Mouse (Mus musculus) MEL (cell line): ENCODE measurements around the gene Arih2. TPM values are rescaled to one million over a fixed set of nuclear protein-coding genes. Genes with fewer than 3 reads are reported as not detected.

Experiments
- DNase-seq: peaks from one replicate; pipeline ENCODE4 v3.0.0; 2011; ENCODE audit warnings: low read depth, low spot score
- H3K27ac ChIP-seq: 2 replicates; pipeline ENCODE4 v1.5.1; 2012; ENCODE audit warnings: low read depth, mild to moderate bottlenecking, control low read depth, low read length, moderate library complexity; ENCODE audit not compliant: control insufficient read depth
- H3K27me3 ChIP-seq, 2 experiments: fragments of 150-350 bp in 1 of 2; sonication (generic) in 1 of 2; 2 replicates each; pipeline ENCODE4 v1.6.1; 2012; ENCODE audit warnings: low read length in 2 of 2, mild to moderate bottlenecking in 2 of 2, improper control_type of control experiment in 1 of 2, moderate library complexity in 1 of 2; ENCODE audit not compliant: insufficient read depth in 2 of 2, control insufficient read depth in 1 of 2
- H3K36me3 ChIP-seq, 2 experiments: 2 replicates each; pipeline ENCODE4 v1.6.1; 2012 to 2014; ENCODE audit warnings: low read length in 2 of 2, improper control_type of control experiment in 1 of 2, inconsistent platforms in 1 of 2, mild to moderate bottlenecking in 1 of 2; ENCODE audit not compliant: insufficient read depth in 2 of 2, control insufficient read depth in 1 of 2
- H3K4me1 ChIP-seq, 2 experiments: fragments of 150-350 bp in 1 of 2; sonication (generic) in 1 of 2; 2 replicates each; pipeline ENCODE4 v1.6.1; 2012; ENCODE audit warnings: low read length in 2 of 2, improper control_type of control experiment in 1 of 2, mild to moderate bottlenecking in 1 of 2; ENCODE audit not compliant: insufficient read depth in 2 of 2, control insufficient read depth in 1 of 2
- H3K4me3 ChIP-seq, 2 experiments: fragments of 150-350 bp in 1 of 2; sonication (generic) in 1 of 2; 2 replicates each; pipeline ENCODE4 v1.5.1; 2012; ENCODE audit warnings: low read depth in 2 of 2, low read length in 2 of 2, mild to moderate bottlenecking in 2 of 2, moderate library complexity in 2 of 2, control low read depth in 1 of 2, improper control_type of control experiment in 1 of 2; ENCODE audit not compliant: control insufficient read depth in 1 of 2, insufficient read depth in 1 of 2
- H3K79me2 ChIP-seq: 2 replicates; pipeline ENCODE4 v1.6.1; 2012; ENCODE audit warnings: mild to moderate bottlenecking, low read length, moderate library complexity; ENCODE audit not compliant: control insufficient read depth, poor library complexity, insufficient read depth
- H3K9ac ChIP-seq: 2 replicates; pipeline ENCODE4 v1.6.1; 2012; ENCODE audit warnings: low read depth, mild to moderate bottlenecking, control low read depth, low read length, moderate library complexity; ENCODE audit not compliant: control insufficient read depth, poor library complexity, severe bottlenecking
- H3K9me3 ChIP-seq: fragments of 150-350 bp; sonication (generic); replicated peaks from 2 replicates; pipeline ENCODE4 v1.6.1; 2012; ENCODE audit warnings: mild to moderate bottlenecking, low read length, improper control_type of control experiment, moderate library complexity; ENCODE audit not compliant: insufficient read depth
- BHLHE40 ChIP-seq: IDR thresholded peaks from 2 replicates; pipeline ENCODE4 v1.6.1; 2012; ENCODE audit warnings: low read depth, mild to moderate bottlenecking, inconsistent platforms, low read length, improper control_type of control experiment, borderline replicate concordance
- CTCF ChIP-seq, 3 experiments: IDR thresholded peaks in 2 of 3; conservative IDR thresholded peaks in 1 of 3; 2 replicates each; pipeline ENCODE4 v1.5.1; 2011 to 2012; ENCODE audit warnings: low read length in 3 of 3, low read depth in 2 of 3, mild to moderate bottlenecking in 2 of 3, improper control_type of control experiment in 1 of 3, inconsistent platforms in 1 of 3, mixed read lengths in 1 of 3, moderate library complexity in 1 of 3; ENCODE audit not compliant: control insufficient read depth in 1 of 3, insufficient read depth in 1 of 3, poor library complexity in 1 of 3, severe bottlenecking in 1 of 3
- E2F4 ChIP-seq: IDR thresholded peaks from 2 replicates; pipeline ENCODE4 v1.6.1; 2011; ENCODE audit warnings: low read depth, low read length, improper control_type of control experiment, borderline replicate concordance
- ELF1 ChIP-seq: IDR thresholded peaks from 2 replicates; pipeline ENCODE4 v1.6.1; 2014; ENCODE audit warnings: low read depth, mild to moderate bottlenecking, inconsistent platforms, low read length, improper control_type of control experiment, moderate library complexity
- JUND ChIP-seq: IDR thresholded peaks from 2 replicates; pipeline ENCODE4 v1.6.1; 2011; ENCODE audit warnings: low read depth, mild to moderate bottlenecking, improper control_type of control experiment, low read length
- KAT2A ChIP-seq: conservative IDR thresholded peaks from 2 replicates; pipeline ENCODE4 v1.6.1; 2012; ENCODE audit warnings: low read depth, low read length, improper control_type of control experiment, inconsistent platforms
- MAFK ChIP-seq: IDR thresholded peaks from 2 replicates; pipeline ENCODE4 v1.6.1; 2011; ENCODE audit warnings: low read depth, mild to moderate bottlenecking, low read length, improper control_type of control experiment, borderline replicate concordance
- MAZ ChIP-seq: IDR thresholded peaks from 2 replicates; pipeline ENCODE4 v1.6.1; 2012; ENCODE audit warnings: low read depth, mild to moderate bottlenecking, inconsistent platforms, low read length, improper control_type of control experiment
- MEF2A ChIP-seq: IDR thresholded peaks from 2 replicates; pipeline ENCODE4 v1.6.1; 2014; ENCODE audit warnings: low read depth, mild to moderate bottlenecking, inconsistent platforms, low read length, improper control_type of control experiment; ENCODE audit not compliant: poor library complexity, insufficient replicate concordance, severe bottlenecking; ENCODE audit errors: extremely low read depth
- MYC ChIP-seq: IDR thresholded peaks from 2 replicates; pipeline ENCODE4 v1.6.1; 2011; ENCODE audit warnings: low read depth, mild to moderate bottlenecking, low read length, improper control_type of control experiment, moderate library complexity
- POLR2AphosphoS2 ChIP-seq: IDR thresholded peaks from 2 replicates; pipeline ENCODE4 v1.6.1; 2011; ENCODE audit warnings: low read length, improper control_type of control experiment
- TAL1 ChIP-seq: IDR thresholded peaks from 2 replicates; pipeline ENCODE4 v1.6.1; 2012; ENCODE audit warnings: mild to moderate bottlenecking, inconsistent platforms, low read length, moderate library complexity, mixed read lengths
- TBP ChIP-seq: IDR thresholded peaks from 2 replicates; pipeline ENCODE4 v1.8.0; 2011; ENCODE audit warnings: low read depth, low read length, improper control_type of control experiment
- TCF12 ChIP-seq: IDR thresholded peaks from 2 replicates; pipeline ENCODE4 v1.6.1; 2014; ENCODE audit warnings: low read depth, mild to moderate bottlenecking, inconsistent platforms, low read length, improper control_type of control experiment, moderate library complexity
- USF1 ChIP-seq: IDR thresholded peaks from 2 replicates; pipeline ENCODE4 v1.6.1; 2014; ENCODE audit warnings: low read depth, mild to moderate bottlenecking, inconsistent platforms, low read length, improper control_type of control experiment, moderate library complexity
- USF2 ChIP-seq, 2 experiments: IDR thresholded peaks; 2 replicates each; pipeline ENCODE4 v1.6.1; 2011 to 2012; ENCODE audit warnings: improper control_type of control experiment in 2 of 2, low read length in 2 of 2, borderline replicate concordance in 1 of 2, inconsistent platforms in 1 of 2, low read depth in 1 of 2, mild to moderate bottlenecking in 1 of 2; ENCODE audit not compliant: insufficient read depth in 1 of 2
- ZC3H11A ChIP-seq: IDR thresholded peaks from 2 replicates; pipeline ENCODE4 v1.6.1; 2012; ENCODE audit warnings: low read depth, mild to moderate bottlenecking, inconsistent platforms, low read length, improper control_type of control experiment
- ZKSCAN1 ChIP-seq: IDR thresholded peaks from 2 replicates; pipeline ENCODE4 v1.6.1; 2012; ENCODE audit warnings: low read depth, mild to moderate bottlenecking, inconsistent platforms, low read length, improper control_type of control experiment, moderate library complexity
- ZNF384 ChIP-seq: IDR thresholded peaks from 2 replicates; pipeline ENCODE4 v1.6.1; 2012; ENCODE audit warnings: low read depth, mild to moderate bottlenecking, inconsistent platforms, low read length, improper control_type of control experiment
- polyA plus RNA-seq, 2 experiments: library from polyadenylated mRNA; stranded (reverse) in 1 of 2; unstranded in 1 of 2; fragments of >175 nt in 1 of 2; fragments of >200 nt in 1 of 2; gene quantifications; 2 replicates each; pipeline versions ENCODE4 v1.2.1 to v1.2.4; 2012; ENCODE audit warnings: low replicate concordance in 2 of 2, low read depth in 1 of 2; ENCODE audit not compliant: insufficient read length in 2 of 2, insufficient read depth in 1 of 2, missing spikeins in 1 of 2
- total RNA-seq: library from RNA; depleted of rRNA; stranded (reverse); fragments of 300-350 nt; gene quantifications from 2 replicates; pipeline ENCODE4 v1.2.3, GENCODE M21; 2012

Arih2 gene
- total and polyA plus RNA-seq, 3 experiments, result 59.6 to 66.5 TPM; not detected in 1

- TF ChIP-seq POLR2AphosphoS2, result peak; percentile 85
- peak; percentile 89 for TF ChIP-seq MAZ
- TF ChIP-seq E2F4, result no peak
- no peak for TF ChIP-seq USF1
- TF ChIP-seq MEF2A, result no peak
- no peak for TF ChIP-seq USF2 (IDR thresholded peaks at IDR 0.05; ENCODE audit: borderline replicate concordance in 1 of 2, insufficient read depth in 1 of 2, low read depth in 1 of 2, low read length in 2 of 2)
- no peak for TF ChIP-seq BHLHE40
- peak; percentile 96 for TF ChIP-seq ELF1
- TF ChIP-seq MYC, result no peak
- TF ChIP-seq ZC3H11A, result no peak
- no peak for TF ChIP-seq JUND
Observed at GRCm38 (mm10) chr9:108569381-108570206, 79.6 kb downstream of the Arih2 start, which contains the start of gene Dalrd3 (continued).

DNA sequence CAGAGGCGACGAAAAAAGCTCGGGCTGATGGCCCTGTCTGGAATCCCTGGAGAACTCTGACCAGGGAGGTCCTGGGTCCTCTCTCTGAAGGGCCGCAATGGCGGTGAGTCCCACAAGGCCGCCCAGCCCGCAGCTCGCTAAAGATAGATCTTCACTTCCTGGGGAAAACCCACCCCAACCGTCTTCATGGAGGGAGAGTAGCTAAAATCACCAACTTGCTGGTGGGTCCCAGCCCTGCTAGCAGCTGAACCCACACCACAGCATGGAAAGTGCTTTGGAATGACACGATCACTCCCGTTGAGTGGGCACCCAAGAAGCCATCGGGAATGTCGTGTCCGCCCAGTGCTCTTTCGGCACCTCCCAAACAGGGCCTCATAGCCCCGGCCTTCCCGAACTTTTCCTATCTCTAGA lies 80.7 kb downstream of the Arih2 start:
- peak; percentile 39 for DNase-seq
- H3K27me3 ChIP-seq, result no peaks in the 10 kb centered on the region
- peaks cover 2 to 21% of the 10 kb centered on the region in 2 experiments for H3K36me3 ChIP-seq
- peaks cover 28% of the 10 kb centered on the region for H3K79me2 ChIP-seq
- no peaks in the 10 kb centered on the region for H3K9me3 ChIP-seq
- no peak for TF ChIP-seq USF2 (IDR thresholded peaks at IDR 0.05; ENCODE audit: borderline replicate concordance in 1 of 2, insufficient read depth in 1 of 2, low read depth in 1 of 2, low read length in 2 of 2)
- TF ChIP-seq ZKSCAN1, result no peak
- TF ChIP-seq POLR2AphosphoS2, result no peak
- no peak for TF ChIP-seq TBP
- no peak for TF ChIP-seq JUND
- no peak for TF ChIP-seq TCF12
- no peak for TF ChIP-seq MAFK
- no peak for TF ChIP-seq BHLHE40
- TF ChIP-seq CTCF (IDR thresholded peaks at IDR 0.05 in 2 of 3, conservative IDR thresholded peaks at IDR 0.05 in 1 of 3; ENCODE audit: control insufficient read depth in 1 of 3, insufficient read depth in 1 of 3, low read depth in 2 of 3, low read length in 3 of 3, poor library complexity in 1 of 3, severe bottlenecking in 1 of 3), result no peak
- TF ChIP-seq MEF2A, result no peak
- no peak for TF ChIP-seq MYC
- no peak for TF ChIP-seq KAT2A
- no peak for TF ChIP-seq E2F4
- no peak for TF ChIP-seq ELF1
- no peak for TF ChIP-seq TAL1
- no peak for TF ChIP-seq ZNF384
- H3K27ac ChIP-seq, result peak overlapping the region; percentile 90
- peak overlapping the region; percentile 89 for H3K9ac ChIP-seq
- peak overlapping the region; percentile 60 to 79 for H3K4me3 ChIP-seq
- peaks cover 0 to 32% of the 10 kb centered on the region in 2 experiments; a peak in 3 of 4 replicates for H3K4me1 ChIP-seq
